Mouse (Mus musculus) thymus, adult 2 months (tissue): ENCODE results near the gene Atp2c1.

ENCODE experiments used
- CTCF ChIP-seq: fragments of 200-500 bp; IDR thresholded peaks from 2 replicates; pipeline ENCODE4 v1.5.1; 2012; ENCODE audit warnings: mild to moderate bottlenecking, control low read depth, low read length, moderate library complexity, borderline replicate concordance; ENCODE audit not compliant: control insufficient read depth, poor library complexity, insufficient read depth; ENCODE audit errors: extremely low read depth
- POLR2A ChIP-seq: fragments of 200-500 bp; IDR thresholded peaks from 2 replicates; pipeline ENCODE4 v1.6.1; 2012; ENCODE audit warnings: mild to moderate bottlenecking, low read length, control low read depth, moderate library complexity; ENCODE audit not compliant: control insufficient read depth, poor library complexity, insufficient read depth; ENCODE audit errors: extremely low read depth

GRCm38 (mm10) chr9:105363520-105364231, 163.4 kb downstream of the Atp2c1 start:
- TF ChIP-seq CTCF (no peak), POLR2A (no peak)
